Mouse (Mus musculus): ENCODE data around the gene Rpf2.

The Rpf2 gene

GRCm38 (mm10) chr10:40246374-40247165, at the start of gene Rpf2:
Gene Rpf2 (minus strand): TSS chr10:40247036.
- DNase-seq (ENCODE audit: low spot score in 2 of 2): peak; percentile 69 to 75

- DNase-seq (ENCODE audit: low spot score in 2 of 2): no peak
These were observed 45.8 kb upstream of the Rpf2 start for GRCm38 (mm10) chr10:40292640-40293039.

- DNase-seq (ENCODE audit: low spot score in 2 of 2): no peak
These were observed 39.9 kb upstream of the Rpf2 start for GRCm38 (mm10) chr10:40286767-40287166.

- no peak for DNase-seq (ENCODE audit: low spot score in 2 of 2)
These were observed 38.7 kb upstream of the Rpf2 start for GRCm38 (mm10) chr10:40285571-40285970.

GRCm38 (mm10) chr10:40284997-40285396, 38.2 kb upstream of the Rpf2 start:
- no peak for DNase-seq (ENCODE audit: low spot score in 2 of 2)

GRCm38 (mm10) chr10:40284179-40284831, 37.5 kb upstream of the Rpf2 start:
- peak; percentile 21 to 37 for DNase-seq (ENCODE audit: low spot score in 2 of 2)

GRCm38 (mm10) chr10:40283636-40284035, 36.8 kb upstream of the Rpf2 start:
- no peak for DNase-seq (ENCODE audit: low spot score in 2 of 2)

GRCm38 (mm10) chr10:40281565-40281964, 34.7 kb upstream of the Rpf2 start:
- DNase-seq (ENCODE audit: low spot score in 2 of 2): no peak

- DNase-seq (ENCODE audit: low spot score in 2 of 2): no peak
These were observed 31.5 kb upstream of the Rpf2 start for GRCm38 (mm10) chr10:40278317-40278716.

GRCm38 (mm10) chr10:40275991-40276390, 29.2 kb upstream of the Rpf2 start:
- no peak for DNase-seq (ENCODE audit: low spot score in 2 of 2)

GRCm38 (mm10) chr10:40273938-40274337, 27.1 kb upstream of the Rpf2 start:
- DNase-seq (ENCODE audit: low spot score in 2 of 2): no peak

GRCm38 (mm10) chr10:40271216-40271615, 24.4 kb upstream of the Rpf2 start:
- DNase-seq (ENCODE audit: low spot score in 2 of 2): no peak

- no peak for DNase-seq (ENCODE audit: low spot score in 2 of 2)
These were observed 18.1 kb upstream of the Rpf2 start for GRCm38 (mm10) chr10:40264920-40265319.

GRCm38 (mm10) chr10:40263691-40264090, 16.9 kb upstream of the Rpf2 start:
- no peak for DNase-seq (ENCODE audit: low spot score in 2 of 2)

GRCm38 (mm10) chr10:40262200-40262599, 15.4 kb upstream of the Rpf2 start:
- DNase-seq (ENCODE audit: low spot score in 2 of 2): no peak

GRCm38 (mm10) chr10:40260305-40260704, 13.5 kb upstream of the Rpf2 start:
- DNase-seq (ENCODE audit: low spot score in 2 of 2): no peak

GRCm38 (mm10) chr10:40259542-40259941, 12.7 kb upstream of the Rpf2 start:
- no peak for DNase-seq (ENCODE audit: low spot score in 2 of 2)

GRCm38 (mm10) chr10:40258976-40259375, 12.1 kb upstream of the Rpf2 start:
- no peak for DNase-seq (ENCODE audit: low spot score in 2 of 2)

- peak; percentile 29 to 43 for DNase-seq (ENCODE audit: low spot score in 2 of 2)
These were observed 11.6 kb upstream of the Rpf2 start for GRCm38 (mm10) chr10:40258401-40258966.

GRCm38 (mm10) chr10:40257414-40258255, 10.8 kb upstream of the Rpf2 start, which contains the start of gene Gtf3c6:
Gene Gtf3c6 (minus strand): TSS chr10:40258108.
- peak; percentile 87 to 92 for DNase-seq (ENCODE audit: low spot score in 2 of 2)

GRCm38 (mm10) chr10:40256716-40257115, 9.9 kb upstream of the Rpf2 start:
- peak; percentile 23 to 40 for DNase-seq (ENCODE audit: low spot score in 2 of 2)

- no peak for DNase-seq (ENCODE audit: low spot score in 2 of 2)
These were observed 4.1 kb upstream of the Rpf2 start for GRCm38 (mm10) chr10:40250969-40251368.
